Mouse (Mus musculus): ENCODE data around the gene Cryzl1. TPM values are rescaled to one million over a fixed set of nuclear protein-coding genes. Genes with fewer than 3 reads are reported as not detected.

The Cryzl1 gene
- not detected in 2 replicates for polyA plus RNA-seq (2012; ENCODE audit: insufficient read depth, insufficient read length, low replicate concordance, missing spikeins)

DNA sequence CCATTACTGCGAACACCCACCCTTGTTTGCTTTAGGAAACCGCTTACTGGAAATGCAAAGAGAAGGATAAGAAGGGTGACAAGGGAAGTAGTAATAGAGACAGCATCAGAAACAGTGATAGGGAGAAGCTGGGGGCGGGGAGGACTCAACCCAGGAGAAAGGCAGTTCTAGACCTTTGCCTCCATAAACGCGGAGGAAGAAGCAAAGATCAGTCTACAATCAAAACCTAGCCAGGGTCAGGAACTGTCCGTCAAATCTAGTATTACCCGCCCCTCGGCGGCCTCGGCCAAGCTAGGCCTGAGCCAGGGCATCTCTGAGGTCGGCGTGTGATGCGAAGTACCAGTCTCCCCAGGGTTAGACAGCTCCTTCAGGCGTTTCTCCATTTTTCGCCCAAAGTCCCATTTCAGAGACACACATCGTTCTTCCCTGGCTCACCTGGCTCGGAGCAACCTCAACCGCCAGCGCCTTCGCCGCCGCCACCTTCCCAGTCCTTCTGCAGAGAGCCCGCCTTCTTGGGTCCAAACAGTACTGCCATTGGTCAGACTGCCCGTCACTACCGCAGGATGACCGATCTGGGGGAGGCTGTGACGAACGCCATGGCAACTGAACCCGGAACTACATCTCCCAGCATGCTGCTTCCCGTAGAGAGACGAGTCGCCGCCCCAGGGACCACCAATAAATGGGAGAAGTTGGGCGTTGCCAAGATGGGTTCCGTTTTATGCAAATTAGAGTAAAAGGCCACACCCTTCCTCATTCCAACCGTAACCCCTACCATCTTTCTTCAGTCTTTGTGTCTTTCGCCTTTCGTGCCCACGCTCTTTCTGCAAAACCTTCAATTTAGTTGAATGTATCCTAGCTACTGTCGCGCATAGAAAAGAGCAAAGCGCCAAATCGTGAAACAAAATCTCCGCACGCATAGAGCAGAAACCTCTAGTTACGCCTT lies at the start of gene Cryzl1:
Cryzl1 (minus strand) TSS at position 853 of the 943 bp plus-strand sequence.
- under 1% methylated on average over 46 of the region's 46 CpGs for WGBS
- Histone ChIP-seq H3K4me3 (ENCODE audit: insufficient read depth, low read depth, low read length) (peak within 1 kb of the TSS; percentile 97), H3K4me1 (ENCODE audit: control insufficient read depth, insufficient read depth, low read length) (peaks cover 7% of the 10 kb centered on the region), H3K27ac (ENCODE audit: insufficient read depth, low read depth, low read length) (peak within 1 kb of the TSS; percentile 89)
- TF ChIP-seq CTCF (IDR thresholded peaks at IDR 0.05; ENCODE audit: insufficient read depth, low read depth, low read length) (no peak), POLR2A (IDR thresholded peaks at IDR 0.05; ENCODE audit: insufficient read depth, low read depth, low read length) (no peak)

DNA sequence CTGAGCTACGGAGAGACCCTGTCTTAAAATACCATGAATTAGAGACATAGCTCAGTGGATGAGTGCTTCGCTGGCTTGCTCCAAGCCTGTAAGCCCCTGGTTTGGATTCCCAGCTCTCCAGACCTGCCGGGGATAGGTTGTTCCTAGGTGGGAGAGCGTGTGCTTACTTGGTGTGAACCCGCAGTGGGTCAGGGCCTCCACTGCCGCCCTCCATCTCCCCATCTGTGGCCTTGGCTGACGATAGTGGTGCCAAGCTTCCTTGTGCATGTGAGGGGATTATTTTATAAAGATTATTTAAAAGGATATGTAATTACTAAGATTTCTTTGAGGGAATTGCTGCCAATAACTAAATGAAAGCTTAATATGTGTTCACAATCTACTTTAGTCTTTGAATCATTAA lies 43.8 kb upstream of the Cryzl1 start:
- 85% methylated on average over 7 of the region's 7 CpGs for WGBS

DNA sequence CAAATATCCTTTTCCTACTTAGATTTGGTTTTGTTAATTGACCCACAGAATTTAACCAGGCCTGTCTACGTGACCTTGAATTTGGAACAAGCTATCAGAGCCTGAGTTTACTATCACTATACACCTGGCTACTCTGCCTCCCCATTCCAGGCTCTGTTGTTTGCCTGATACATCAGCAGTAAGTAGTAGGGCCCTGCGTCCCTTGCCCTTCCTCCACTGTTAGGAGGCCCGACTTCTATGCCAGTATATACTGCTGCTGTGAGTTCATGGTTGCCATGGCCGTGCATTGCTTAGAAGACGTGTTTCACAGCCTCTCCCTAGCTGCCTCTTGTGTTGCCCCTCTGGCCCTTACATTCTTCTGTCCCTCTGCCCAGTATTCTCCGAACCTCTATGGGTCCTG lies 42.6 kb upstream of the Cryzl1 start:
- no peak overlapping the region for H3K4me3 ChIP-seq (ENCODE audit: insufficient read depth, low read depth, low read length)
- no peak for TF ChIP-seq POLR2A (IDR thresholded peaks at IDR 0.05; ENCODE audit: insufficient read depth, low read depth, low read length)
- TF ChIP-seq CTCF (IDR thresholded peaks at IDR 0.05; ENCODE audit: insufficient read depth, low read depth, low read length): no peak
- H3K4me1 ChIP-seq (ENCODE audit: control insufficient read depth, insufficient read depth, low read length): peaks cover 20% of the 10 kb centered on the region
- H3K27ac ChIP-seq (ENCODE audit: insufficient read depth, low read depth, low read length): no peak overlapping the region
- WGBS: 83% methylated on average over 6 of the region's 6 CpGs

More for the DNA sequence above, 43.8 kb upstream of the Cryzl1 start:
- TF ChIP-seq CTCF (IDR thresholded peaks at IDR 0.05; ENCODE audit: insufficient read depth, low read depth, low read length): no peak
- TF ChIP-seq POLR2A (IDR thresholded peaks at IDR 0.05; ENCODE audit: insufficient read depth, low read depth, low read length): no peak
- Histone ChIP-seq H3K4me3 (ENCODE audit: insufficient read depth, low read depth, low read length) (no peak overlapping the region), H3K4me1 (ENCODE audit: control insufficient read depth, insufficient read depth, low read length) (peaks cover 12% of the 10 kb centered on the region), H3K27ac (ENCODE audit: insufficient read depth, low read depth, low read length) (no peak overlapping the region)

DNA sequence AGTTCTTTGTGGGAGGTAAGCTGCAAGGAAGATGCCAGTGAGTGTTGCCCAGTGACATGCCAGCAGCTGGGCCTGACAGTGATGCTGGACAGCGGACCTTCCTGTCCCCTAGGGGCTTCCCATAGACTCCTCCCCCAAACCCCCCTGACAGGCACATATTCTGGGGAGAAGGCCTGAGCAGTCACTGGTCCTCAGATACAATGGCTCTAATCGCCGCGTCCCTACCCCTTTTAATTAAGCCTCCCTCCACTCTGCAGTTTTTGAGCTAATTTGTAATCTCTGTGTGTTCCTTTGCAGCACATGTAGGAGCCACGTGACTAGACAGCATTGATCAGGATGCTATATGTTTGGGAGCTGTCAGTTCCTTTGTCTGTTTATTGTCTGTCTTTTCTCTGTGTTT lies 41.9 kb upstream of the Cryzl1 start:
- Histone ChIP-seq H3K4me3 (ENCODE audit: insufficient read depth, low read depth, low read length) (no peak overlapping the region), H3K27ac (ENCODE audit: insufficient read depth, low read depth, low read length) (no peak overlapping the region), H3K4me1 (ENCODE audit: control insufficient read depth, insufficient read depth, low read length) (peaks cover 24% of the 10 kb centered on the region)
- WGBS: 28% methylated on average over 5 of the region's 5 CpGs
- TF ChIP-seq CTCF (IDR thresholded peaks at IDR 0.05; ENCODE audit: insufficient read depth, low read depth, low read length): no peak
- no peak for TF ChIP-seq POLR2A (IDR thresholded peaks at IDR 0.05; ENCODE audit: insufficient read depth, low read depth, low read length)

DNA sequence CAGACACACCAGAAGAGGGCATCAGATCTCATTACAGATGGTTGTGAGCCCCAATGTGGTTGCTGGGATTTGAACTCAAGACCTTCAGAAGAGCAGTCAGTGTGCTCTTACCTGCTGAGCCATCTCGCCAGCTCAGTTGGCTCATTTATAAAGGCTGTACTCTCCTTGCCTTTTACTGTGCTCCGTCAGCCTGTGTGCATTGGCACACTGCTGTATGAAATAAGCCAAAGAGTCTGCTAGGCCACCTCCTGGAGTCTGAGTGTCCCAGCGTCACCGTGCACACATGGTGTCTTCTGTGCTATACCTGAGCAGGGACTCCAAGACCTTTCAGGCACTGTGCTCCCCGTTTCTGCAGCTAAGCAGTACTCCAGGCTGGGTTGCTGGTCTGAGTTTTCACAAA lies 41.1 kb upstream of the Cryzl1 start:
- Histone ChIP-seq H3K4me1 (ENCODE audit: control insufficient read depth, insufficient read depth, low read length) (peaks cover 24% of the 10 kb centered on the region), H3K4me3 (ENCODE audit: insufficient read depth, low read depth, low read length) (no peak overlapping the region), H3K27ac (ENCODE audit: insufficient read depth, low read depth, low read length) (no peak overlapping the region)
- 71% methylated on average over 5 of the region's 5 CpGs for WGBS
- TF ChIP-seq POLR2A (IDR thresholded peaks at IDR 0.05; ENCODE audit: insufficient read depth, low read depth, low read length) (no peak), CTCF (IDR thresholded peaks at IDR 0.05; ENCODE audit: insufficient read depth, low read depth, low read length) (no peak)

DNA sequence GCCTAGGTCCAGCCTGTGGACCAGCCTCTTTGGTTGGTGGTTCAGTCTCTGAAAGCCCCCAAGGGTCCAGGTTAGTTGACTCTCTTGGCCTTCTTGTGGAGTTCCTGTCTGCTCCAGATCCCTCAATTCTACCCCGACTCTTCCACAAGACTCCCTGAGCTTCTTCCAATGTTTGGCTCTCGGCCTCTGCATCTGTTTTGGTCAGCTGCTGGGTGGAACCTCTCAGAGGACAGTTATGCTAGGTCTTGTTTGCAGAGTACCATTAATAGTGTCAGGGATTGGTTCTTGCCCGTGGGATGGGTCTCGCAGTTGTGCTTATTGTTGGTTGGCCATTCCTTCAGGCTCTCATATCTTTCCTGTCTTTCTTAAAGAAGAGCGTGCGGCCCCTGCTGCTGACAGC lies 39.8 kb upstream of the Cryzl1 start:
- no peak for TF ChIP-seq POLR2A (IDR thresholded peaks at IDR 0.05; ENCODE audit: insufficient read depth, low read depth, low read length)
- TF ChIP-seq CTCF (IDR thresholded peaks at IDR 0.05; ENCODE audit: insufficient read depth, low read depth, low read length): no peak
- H3K4me1 ChIP-seq (ENCODE audit: control insufficient read depth, insufficient read depth, low read length): peaks cover 32% of the 10 kb centered on the region
- H3K4me3 ChIP-seq (ENCODE audit: insufficient read depth, low read depth, low read length): no peak overlapping the region
- H3K27ac ChIP-seq (ENCODE audit: insufficient read depth, low read depth, low read length): no peak overlapping the region
- WGBS: 90% methylated on average over 6 of the region's 6 CpGs

DNA sequence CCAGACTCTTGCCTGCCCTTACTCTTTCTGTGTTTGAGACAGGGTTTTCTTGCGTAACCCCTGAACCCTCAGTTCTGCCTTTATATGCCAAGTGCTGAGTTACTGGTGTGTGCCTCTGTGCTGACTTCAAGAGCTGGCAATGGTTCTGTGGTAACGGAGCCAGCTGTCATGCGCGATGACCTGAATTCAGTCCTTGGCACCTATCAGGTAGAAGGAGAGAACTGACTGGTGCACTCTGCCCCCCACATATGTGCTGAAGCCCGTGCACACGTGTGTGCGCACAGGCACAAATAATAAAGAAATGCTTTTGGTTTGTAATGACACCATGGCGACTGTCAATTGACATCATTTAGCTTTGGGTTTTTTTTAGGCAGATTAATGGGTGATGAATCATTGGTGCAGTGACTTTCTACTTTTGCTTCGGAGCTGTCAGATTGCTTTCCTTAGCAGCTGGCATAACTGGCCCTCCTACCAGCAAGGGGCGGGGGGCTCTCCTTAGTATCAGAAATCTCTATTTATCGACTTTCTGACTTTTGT lies 38.5 kb upstream of the Cryzl1 start:
- H3K4me3 ChIP-seq (ENCODE audit: insufficient read depth, low read depth, low read length): no peak overlapping the region
- H3K4me1 ChIP-seq (ENCODE audit: control insufficient read depth, insufficient read depth, low read length): peaks cover 29% of the 10 kb centered on the region
- 54% methylated on average over 11 of the region's 11 CpGs for WGBS
- peak overlapping the region; percentile 2; the same call in 1 of the 2 replicates for H3K27ac ChIP-seq (ENCODE audit: insufficient read depth, low read depth, low read length)
- TF ChIP-seq CTCF (IDR thresholded peaks at IDR 0.05; ENCODE audit: insufficient read depth, low read depth, low read length) (no peak), POLR2A (IDR thresholded peaks at IDR 0.05; ENCODE audit: insufficient read depth, low read depth, low read length) (no peak)

DNA sequence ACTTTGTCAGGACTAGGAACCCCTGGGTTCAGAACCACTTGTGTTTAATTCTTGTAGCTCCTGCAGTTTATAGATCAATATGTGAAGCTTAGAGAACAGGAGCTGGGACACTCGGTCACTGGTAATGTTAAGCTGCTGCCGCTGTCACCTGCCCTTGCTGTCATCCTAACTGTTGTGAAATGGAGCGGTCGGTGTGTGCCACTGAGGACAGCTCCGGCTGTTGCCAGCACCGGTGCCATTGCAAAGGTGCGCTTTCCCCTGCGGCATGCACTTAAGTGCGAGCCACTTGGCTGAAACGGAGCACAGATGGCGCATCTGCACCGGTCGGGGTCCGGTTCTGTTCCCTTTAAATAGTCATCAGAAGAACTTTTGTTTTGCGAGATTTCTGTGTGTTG lies 37.0 kb upstream of the Cryzl1 start:
- Histone ChIP-seq H3K27ac (ENCODE audit: insufficient read depth, low read depth, low read length) (no peak overlapping the region), H3K4me3 (ENCODE audit: insufficient read depth, low read depth, low read length) (no peak overlapping the region), H3K4me1 (ENCODE audit: control insufficient read depth, insufficient read depth, low read length) (peaks cover 32% of the 10 kb centered on the region)
- TF ChIP-seq POLR2A (IDR thresholded peaks at IDR 0.05; ENCODE audit: insufficient read depth, low read depth, low read length) (no peak), CTCF (IDR thresholded peaks at IDR 0.05; ENCODE audit: insufficient read depth, low read depth, low read length) (no peak)
- 84% methylated on average over 15 of the region's 15 CpGs for WGBS
